Mouse (Mus musculus) granulocyte monocyte progenitor cell, adult 5-6 weeks (primary cell): ENCODE data around the gene Cyb5r4. TPM values are rescaled to one million over a fixed set of nuclear protein-coding genes. Genes with fewer than 3 reads are reported as not detected.

Experiments
- total RNA-seq, 2 experiments: library from RNA; stranded (forward) in 1 of 2; stranded (reverse) in 1 of 2; fragments of 200-712, 200-1000 nt in 1 of 2; fragments of >200 nt in 1 of 2; fragmentation: Nextera tagmentation in 1 of 2; gene quantifications; 2 replicates each; pipeline ENCODE4 v1.2.3; 2014 to 2017

Cyb5r4 gene
- total RNA-seq, 2 experiments from 2014 or later, result 97.9 to 101 TPM

Other genes with a start within 250 kb of the Cyb5r4 start
- gene Snap91, start 141.4 kb upstream of the Cyb5r4 start, total RNA-seq (2014; fragmentation: Nextera tagmentation), result not detected in 2 replicates
- not detected in 2 replicates for gene Snap91, start 141.4 kb upstream of the Cyb5r4 start, total RNA-seq (2017)
- not detected in 2 replicates for gene Ripply2, start 6.5 kb upstream of the Cyb5r4 start, total RNA-seq (2014; fragmentation: Nextera tagmentation)
- gene Ripply2, start 6.5 kb upstream of the Cyb5r4 start, total RNA-seq (2017), result not detected in 2 replicates
- not detected in 2 replicates for gene Mrap2, start 122.3 kb downstream of the Cyb5r4 start, total RNA-seq (2014; fragmentation: Nextera tagmentation)
- not detected in 2 replicates for gene Mrap2, start 122.3 kb downstream of the Cyb5r4 start, total RNA-seq (2017)
- gene Cep162, start 233.5 kb downstream of the Cyb5r4 start, total RNA-seq (2014; fragmentation: Nextera tagmentation), result 13.4 and 13.9 TPM in 2 replicates
- 8.9 and 10.9 TPM in 2 replicates for gene Cep162, start 233.5 kb downstream of the Cyb5r4 start, total RNA-seq (2017)